Mouse (Mus musculus) testis, adult 10 weeks (tissue): Measurements from ENCODE around the gene Fgg. TPM values are rescaled to one million over a fixed set of nuclear protein-coding genes. Genes with fewer than 3 reads are reported as not detected.

Experiments used
- polyA plus RNA-seq: library from polyadenylated mRNA; stranded (reverse); fragments of 350-450 nt; fragmentation: Illumina TruSeq; extraction: RNeasy Lipid Tissue Mini Kit (QIAGEN cat#74804); gene quantifications from one replicate; pipeline ENCODE4 v1.2.3, GENCODE M21; 2014; ENCODE audit warnings: low read depth, low replicate concordance

Gene Fgg
- polyA plus RNA-seq: 1.0 TPM

DNA sequence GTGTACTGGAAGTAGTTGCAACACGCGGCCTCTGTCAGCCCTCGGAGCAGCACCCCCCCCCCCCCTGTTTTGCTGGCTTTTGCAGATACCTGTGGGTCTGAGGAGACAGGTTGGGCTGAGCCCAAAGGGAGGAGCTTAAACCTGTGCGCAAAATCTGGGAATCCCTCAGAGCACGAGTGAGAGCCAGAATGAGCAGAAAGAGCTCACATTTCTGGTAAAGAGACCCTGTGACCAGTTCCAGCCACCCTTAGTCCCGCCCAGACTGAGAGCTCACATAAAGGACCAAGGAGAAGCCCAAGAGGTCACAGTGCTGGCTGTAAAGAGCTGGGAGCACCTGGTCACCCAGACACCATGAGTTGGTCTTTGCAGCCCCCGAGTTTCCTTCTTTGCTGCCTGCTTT is at the start of gene Fgg:
Gene Fgg (plus strand): TSS at position 168 of the 400 bp plus-strand sequence.

DNA sequence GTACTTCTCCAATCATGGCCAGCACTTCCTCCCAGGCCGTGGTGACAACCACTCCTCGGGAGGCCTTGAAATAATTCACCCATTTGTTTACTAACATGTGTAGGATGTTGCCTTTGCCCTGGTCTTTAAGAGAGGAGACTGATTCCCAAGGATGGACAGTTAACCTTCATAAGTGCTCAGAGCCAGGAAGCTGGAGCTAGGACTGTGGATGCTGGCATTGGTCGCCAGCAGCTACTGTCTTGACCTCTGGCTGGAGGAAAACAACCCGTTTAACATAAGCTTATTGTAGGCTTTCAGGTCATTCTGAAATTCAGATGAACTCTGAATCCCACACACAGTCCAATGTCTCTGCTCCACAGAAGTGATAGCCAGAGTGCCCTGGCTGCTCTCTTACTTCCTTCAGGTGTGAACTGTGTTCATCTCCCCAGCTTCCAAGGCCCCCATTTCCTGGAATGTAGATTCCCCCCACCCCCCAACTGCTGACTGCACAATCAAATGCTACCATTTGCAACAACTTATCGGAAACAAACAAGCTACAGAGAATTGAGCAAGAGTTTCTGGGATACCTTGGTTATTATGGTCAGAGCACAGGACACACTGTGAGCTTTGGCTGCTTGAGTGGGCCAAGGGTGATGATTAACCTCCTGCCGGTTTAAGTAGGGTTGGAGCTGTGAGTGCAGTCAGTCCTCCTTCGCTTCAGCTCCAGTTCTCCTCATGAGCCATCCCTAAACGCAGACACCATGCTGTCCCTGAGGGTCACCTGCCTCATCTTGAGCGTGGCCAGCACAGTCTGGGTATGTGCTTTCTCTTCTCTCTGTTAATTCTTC is 18.2 kb downstream of the Fgg start, which contains the start of gene Fga:
Gene Fga (plus strand): TSS at position 602 of the 827 bp plus-strand sequence.

DNA sequence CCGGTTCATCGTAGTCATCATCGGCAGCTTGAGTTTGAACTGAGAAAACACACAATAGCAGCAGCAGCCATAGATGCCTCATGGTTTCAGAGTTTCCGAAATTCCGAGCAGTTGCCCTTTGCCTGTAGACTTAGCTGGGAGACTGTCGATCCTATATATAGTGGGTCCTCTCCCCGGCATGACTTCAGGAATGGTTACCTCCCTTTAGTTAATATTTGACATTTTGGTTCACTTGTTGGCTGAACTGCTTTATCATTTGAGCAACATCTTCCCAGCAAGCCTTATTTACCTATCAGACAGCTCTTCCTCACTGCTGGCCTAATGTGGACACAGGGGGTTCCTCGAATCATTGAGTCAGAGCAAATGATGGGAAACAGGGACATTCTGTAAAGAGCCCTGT is 42.2 kb downstream of the Fgg start, which contains the start of gene Fgb:
Gene Fgb (minus strand): TSS at position 184 of the 400 bp plus-strand sequence.

DNA sequence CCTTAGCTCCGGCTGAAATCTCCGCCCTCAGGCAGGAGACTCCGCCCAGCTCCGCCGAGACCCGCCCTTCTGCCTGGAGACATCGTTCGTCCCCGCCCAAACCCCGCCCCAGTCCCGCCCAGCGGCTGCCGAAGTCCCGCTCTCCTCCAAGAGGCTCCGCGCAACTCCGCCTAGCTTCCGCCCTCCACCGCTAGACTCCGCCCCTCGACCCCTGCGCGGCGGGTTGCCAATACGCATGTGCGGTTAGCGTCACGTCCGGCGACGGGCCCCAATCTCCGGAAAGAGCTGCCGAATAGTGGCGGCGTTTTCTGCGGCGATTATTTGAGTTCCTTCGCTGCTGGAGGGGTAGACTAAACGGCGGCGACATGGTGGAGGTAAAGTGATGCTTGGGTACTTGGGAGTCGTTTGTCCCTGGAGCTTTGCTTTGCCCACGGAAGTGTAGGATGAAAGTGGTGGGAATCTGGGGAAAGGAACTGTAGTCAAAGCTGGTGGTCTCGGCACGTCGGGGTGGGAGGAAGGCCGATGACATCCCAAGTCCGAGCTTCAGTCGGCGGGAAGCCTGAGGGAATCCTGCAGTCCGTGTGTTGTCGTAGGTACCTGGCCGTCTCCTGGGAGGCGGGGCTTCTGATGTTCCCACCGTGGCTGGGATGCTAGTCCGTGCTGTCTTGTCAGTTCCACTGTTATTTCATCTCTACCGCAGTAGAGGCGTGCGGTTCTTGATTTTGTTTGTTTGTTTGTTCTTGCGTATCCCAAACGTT is 47.9 kb downstream of the Fgg start, which contains the start of gene Plrg1:
Gene Plrg1 (plus strand): TSS at position 242 of the 758 bp plus-strand sequence.

Other genes with a start within 250 kb of the Fgg start
- 133 TPM for gene Rbm46, start 131.2 kb upstream of the Fgg start, polyA plus RNA-seq
- gene Lrat, start 103.8 kb upstream of the Fgg start, polyA plus RNA-seq: 5.8 TPM
- gene Fga, start 18.4 kb downstream of the Fgg start, polyA plus RNA-seq: 0.15 TPM
- gene Fgb, start 42.1 kb downstream of the Fgg start, polyA plus RNA-seq: 0.41 TPM
- 30.6 TPM for gene Plrg1, start 47.8 kb downstream of the Fgg start, polyA plus RNA-seq
- gene Dchs2, start 120.2 kb downstream of the Fgg start, polyA plus RNA-seq: not detected